Mouse (Mus musculus) limb, embryonic 11.5 days (tissue): ENCODE results near the gene Dnaic2. TPM values are rescaled to one million over a fixed set of nuclear protein-coding genes. Genes with fewer than 3 reads are reported as not detected.

ENCODE experiments used
- ATAC-seq: fragments of 200-750 bp; cut with Nextera tagmentation; 2 replicates; pipeline ENCODE4 v1.8.0; 2017; ENCODE audit warnings: low read depth; ENCODE audit not compliant: insufficient number of reproducible peaks, low FRiP score, low TSS enrichment
- DNase-seq: peaks from one replicate; pipeline ENCODE4 v3.0.0-alpha.2; 2015; ENCODE audit warnings: low spot score
- H3K27ac ChIP-seq: fragments of 300-500 bp; sonication (generic); replicated peaks from 2 replicates; pipeline ENCODE4 v1.5.1; 2014; ENCODE audit warnings: low read depth, mild to moderate bottlenecking, low read length
- H3K27me3 ChIP-seq: fragments of 300-500 bp; sonication (generic); 2 replicates; pipeline ENCODE4 v1.6.1; 2014; ENCODE audit warnings: mild to moderate bottlenecking, low read length, mixed read lengths; ENCODE audit not compliant: control insufficient read depth, insufficient read depth
- H3K36me3 ChIP-seq: fragments of 300-500 bp; sonication (generic); 2 replicates; pipeline ENCODE4 v1.6.1; 2014; ENCODE audit warnings: mild to moderate bottlenecking, low read length, moderate library complexity, mixed read lengths; ENCODE audit not compliant: control insufficient read depth, insufficient read depth
- H3K4me1 ChIP-seq: fragments of 300-500 bp; sonication (generic); 2 replicates; pipeline ENCODE4 v1.6.1; 2014; ENCODE audit warnings: low read length, mixed read lengths; ENCODE audit not compliant: control insufficient read depth, insufficient read depth
- H3K4me2 ChIP-seq: fragments of 300-500 bp; sonication (generic); 2 replicates; pipeline ENCODE4 v1.6.1; 2014; ENCODE audit warnings: low read depth, mild to moderate bottlenecking, moderate library complexity; ENCODE audit not compliant: severe bottlenecking
- H3K4me3 ChIP-seq: fragments of 300-500 bp; sonication (generic); 2 replicates; pipeline ENCODE4 v1.5.1; 2014; ENCODE audit warnings: low read depth, low read length
- H3K9ac ChIP-seq: fragments of 300-500 bp; sonication (generic); 2 replicates; pipeline ENCODE4 v1.6.1; 2014; ENCODE audit warnings: mild to moderate bottlenecking, low read length
- H3K9me3 ChIP-seq: fragments of 300-500 bp; sonication (generic); 2 replicates; pipeline ENCODE4 v1.6.1; 2016; ENCODE audit warnings: low read length; ENCODE audit not compliant: control insufficient read depth
- WGBS: fragments of 180-500 bp; shearing (Covaris S2); extraction: QIAGEN DNeasy Blood & Tissue Kit; methylation state at CpG from one replicate; pipeline ENCODE4 v1.1.7; 2014; 5-methylcytosine and 5-hydroxymethylcytosine counted together
- polyA plus RNA-seq: library from polyadenylated mRNA; unstranded; fragments of >200 nt; fragmentation: Nextera tagmentation; extraction: Ambion mirVana; gene quantifications from 2 replicates; pipeline ENCODE4 v1.2.1, GENCODE M21; 2014

The Dnaic2 gene
- polyA plus RNA-seq, 1 experiment from 2014 or later: 0.20 TPM

DNA sequence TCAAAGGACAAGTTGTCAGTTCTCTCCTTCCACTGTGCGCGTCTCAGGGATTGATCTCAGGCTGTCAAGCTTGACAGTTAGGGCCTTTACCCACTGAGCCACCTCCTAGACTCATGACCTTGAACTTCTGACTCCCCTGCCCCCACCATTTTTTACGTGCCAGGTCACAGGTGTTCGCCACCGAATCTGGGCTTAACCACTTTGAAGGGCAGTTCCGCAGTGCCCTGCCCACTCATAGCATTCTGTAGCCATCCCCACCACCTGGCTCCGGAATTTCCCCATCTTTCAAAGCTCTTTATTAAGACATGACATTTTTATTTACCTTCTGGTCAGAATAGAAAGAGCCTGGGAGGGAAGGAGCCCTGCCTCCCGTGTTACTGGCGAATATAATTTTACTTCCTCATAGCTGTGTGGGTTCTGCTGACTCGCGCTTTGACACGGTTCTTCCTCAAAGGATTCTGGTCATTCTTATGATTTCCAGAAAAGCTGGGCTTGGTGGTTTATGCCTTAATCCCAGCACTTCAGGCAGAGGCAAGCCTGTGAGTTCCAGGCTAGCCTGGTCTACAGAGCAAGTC, 20.4 kb downstream of the Dnaic2 start:
- ATAC-seq: no peak
- Histone ChIP-seq H3K4me1 (no peaks in the 10 kb centered on the region), H3K27me3 (0 out of 2 replicates have a peak, but pooled peaks cover 2% of the 10 kb centered on the region), H3K4me3 (no peak overlapping the region), H3K27ac (no peak overlapping the region), H3K9me3 (no peaks in the 10 kb centered on the region), H3K4me2 (no peak overlapping the region), H3K9ac (no peak overlapping the region), H3K36me3 (no peaks in the 10 kb centered on the region)
- 71% methylated on average over 12 of the region's 12 CpGs for WGBS
- DNase-seq: no peak

GRCm38 (mm10) chr11:114764820-114765818, 37.9 kb downstream of the Dnaic2 start, which contains the start of gene Kif19a:
Gene Kif19a (plus strand): TSS chr11:114765388.
- WGBS: 3% methylated on average over 51 of the region's 51 CpGs
- Histone ChIP-seq H3K9ac (peak within 1 kb of the TSS; percentile 18; the same call in 1 of the 2 replicates), H3K27ac (no peak within 1 kb of the TSS)

GRCm38 (mm10) chr11:114769911-114770310, 42.7 kb downstream of the Dnaic2 start:
- no peaks in the 10 kb centered on the region for H3K36me3 ChIP-seq
- 69% methylated on average over 6 of the region's 6 CpGs for WGBS
- no peak overlapping the region for H3K27ac ChIP-seq
- H3K4me1 ChIP-seq: peaks cover 1% of the 10 kb centered on the region; the same call in 1 of the 2 replicates
- H3K4me2 ChIP-seq: no peak overlapping the region
- no peaks in the 10 kb centered on the region for H3K9me3 ChIP-seq
- ATAC-seq: no peak
- no peak overlapping the region for H3K9ac ChIP-seq
- peaks cover 17% of the 10 kb centered on the region for H3K27me3 ChIP-seq
- DNase-seq: no peak
- H3K4me3 ChIP-seq: no peak overlapping the region

More at GRCm38 (mm10) chr11:114764820-114765818, 37.9 kb downstream of the Dnaic2 start, which contains the start of gene Kif19a:
- DNase-seq (peak; percentile 73), ATAC-seq (peak; percentile 57; the same call in 1 of the 2 replicates)
- Histone ChIP-seq H3K36me3 (no peaks in the 10 kb centered on the region), H3K4me1 (peaks cover 3% of the 10 kb centered on the region; the same call in 1 of the 2 replicates), H3K9me3 (no peaks in the 10 kb centered on the region), H3K4me2 (peak within 1 kb of the TSS; percentile 73), H3K27me3 (peaks cover 17% of the 10 kb centered on the region), H3K4me3 (peak within 1 kb of the TSS; percentile 40)

DNA sequence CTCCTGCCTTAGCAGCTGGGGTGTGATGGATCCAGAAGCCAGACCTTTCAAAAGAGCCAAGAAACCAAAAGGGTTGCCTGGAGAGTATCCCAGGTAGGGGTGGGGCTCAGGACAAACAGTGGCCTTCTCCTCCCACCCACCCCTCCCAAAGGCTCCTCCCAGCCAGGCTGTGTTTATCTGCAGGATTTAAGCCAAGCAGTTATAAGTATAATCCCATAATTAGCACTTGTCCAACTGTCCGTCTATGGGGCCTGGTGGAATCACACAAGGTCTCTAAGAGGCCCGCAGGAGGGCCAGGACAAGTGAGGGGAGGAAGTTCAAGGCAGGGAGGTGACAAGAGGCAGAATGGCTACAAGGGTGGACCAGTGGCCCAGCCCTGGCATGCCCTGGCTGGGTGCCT, 44.7 kb downstream of the Dnaic2 start:
- 62% methylated on average over 2 of the region's 2 CpGs for WGBS
- DNase-seq (no peak), ATAC-seq (no peak)
- Histone ChIP-seq H3K4me2 (no peak overlapping the region), H3K27ac (no peak overlapping the region), H3K27me3 (no peaks in the 10 kb centered on the region; the same call in 1 of the 2 replicates), H3K9ac (no peak overlapping the region), H3K9me3 (no peaks in the 10 kb centered on the region), H3K4me3 (no peak overlapping the region), H3K36me3 (no peaks in the 10 kb centered on the region), H3K4me1 (no peaks in the 10 kb centered on the region)

GRCm38 (mm10) chr11:114780076-114780475, 52.9 kb downstream of the Dnaic2 start:
- no peak for ATAC-seq
- 52% methylated on average over 9 of the region's 9 CpGs for WGBS
- no peaks in the 10 kb centered on the region for H3K9me3 ChIP-seq
- no peak overlapping the region for H3K4me2 ChIP-seq
- DNase-seq: no peak
- no peaks in the 10 kb centered on the region for H3K36me3 ChIP-seq
- no peak overlapping the region for H3K9ac ChIP-seq
- no peak overlapping the region for H3K4me3 ChIP-seq
- peaks cover 6% of the 10 kb centered on the region for H3K27me3 ChIP-seq
- no peak overlapping the region for H3K27ac ChIP-seq
- H3K4me1 ChIP-seq: no peaks in the 10 kb centered on the region

GRCm38 (mm10) chr11:114785892-114786291, 58.7 kb downstream of the Dnaic2 start:
- no peak for DNase-seq
- Histone ChIP-seq H3K9me3 (no peaks in the 10 kb centered on the region), H3K27ac (no peak overlapping the region), H3K4me3 (peak overlapping the region; percentile 16; the same call in 1 of the 2 replicates), H3K27me3 (peaks cover 62% of the 10 kb centered on the region), H3K36me3 (no peaks in the 10 kb centered on the region), H3K4me1 (peaks cover 2% of the 10 kb centered on the region; the same call in 1 of the 2 replicates), H3K9ac (no peak overlapping the region), H3K4me2 (peak overlapping the region; percentile 33; the same call in 1 of the 2 replicates)
- ATAC-seq: no peak
- WGBS: 42% methylated on average over 10 of the region's 10 CpGs

DNA sequence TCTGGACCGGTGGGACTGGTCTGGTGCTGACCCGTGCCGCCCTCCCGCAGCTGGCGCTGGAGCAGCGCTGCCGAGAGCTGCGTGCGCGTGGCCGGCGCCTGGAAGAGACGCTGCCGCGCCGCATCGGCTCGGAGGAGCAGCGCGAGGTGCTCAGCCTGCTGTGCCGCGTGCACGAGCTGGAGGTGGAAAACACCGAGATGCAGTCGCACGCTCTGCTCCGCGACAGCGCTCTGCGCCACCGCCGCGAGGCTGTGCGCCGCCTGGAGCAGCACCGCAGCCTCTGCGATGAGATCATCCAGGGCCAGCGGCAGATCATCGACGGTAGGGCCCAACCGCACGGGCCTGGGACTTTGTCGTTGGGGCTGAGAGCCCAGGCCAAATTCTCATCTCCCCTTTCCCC, 59.1 kb downstream of the Dnaic2 start:
- Histone ChIP-seq H3K4me2 (peak overlapping the region; percentile 33), H3K27me3 (peaks cover 66% of the 10 kb centered on the region), H3K27ac (no peak overlapping the region), H3K9ac (no peak overlapping the region), H3K4me1 (peaks cover 4% of the 10 kb centered on the region; the same call in 1 of the 2 replicates), H3K4me3 (peak overlapping the region; percentile 16; the same call in 1 of the 2 replicates), H3K36me3 (no peaks in the 10 kb centered on the region), H3K9me3 (no peaks in the 10 kb centered on the region)
- ATAC-seq (no peak), DNase-seq (peak; percentile 53)
- 2% methylated on average over 43 of the region's 43 CpGs for WGBS

DNA sequence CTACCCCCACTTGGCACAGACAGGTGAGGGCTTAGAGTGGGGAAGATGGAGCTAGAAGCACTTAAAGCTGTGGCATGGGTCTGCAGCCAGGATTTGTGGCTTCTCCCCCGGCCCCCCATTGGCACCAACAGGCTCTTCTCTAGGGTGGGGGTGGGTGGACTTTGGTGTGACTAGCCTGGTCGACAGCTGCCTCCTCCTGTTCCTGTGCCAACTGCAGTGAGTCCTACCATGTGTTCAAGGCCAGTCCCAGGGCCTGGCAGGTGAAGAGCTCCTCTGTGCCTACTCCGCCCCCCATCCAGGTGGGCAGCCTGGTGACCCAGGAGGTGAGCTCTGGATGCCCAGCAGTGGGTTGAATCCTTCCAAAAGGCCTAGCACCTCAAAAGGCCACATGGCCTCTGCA, 60.4 kb downstream of the Dnaic2 start:
- Histone ChIP-seq H3K27ac (no peak overlapping the region), H3K9me3 (no peaks in the 10 kb centered on the region), H3K4me1 (peaks cover 15% of the 10 kb centered on the region), H3K9ac (no peak overlapping the region), H3K36me3 (no peaks in the 10 kb centered on the region), H3K4me2 (no peak overlapping the region), H3K4me3 (no peak overlapping the region), H3K27me3 (peaks cover 79% of the 10 kb centered on the region)
- WGBS: 80% methylated on average over 3 of the region's 3 CpGs
- DNase-seq: no peak
- ATAC-seq: no peak
